Comparison of ENCODE assay signal across 18 mouse cellular contexts in genomic region chrX:142388141-142388540, GRCm38 (mm10). TPM values are rescaled to one million over a fixed set of nuclear protein-coding genes. Genes with fewer than 3 reads are reported as not detected.
DNase-seq lines count a peak whose midpoint lies in the region; ATAC-seq and TF ChIP-seq lines count a peak whose summit lies in the region.
"Had no signal": no experiment of that assay in that cellular context is flagged by ENCODE, and none has a peak within 500 bp of the region (broad histone marks: within the 10 kb centered on the region; RNA-seq: fewer than 3 reads in every experiment).

No protein-coding gene starts in this region.

- no peak overlapping the region for H3ac ChIP-seq in myocyte (ENCODE audit: control insufficient read depth, insufficient read length)

- peaks cover 69% of the 10 kb centered on the region for H3K79me2 ChIP-seq in myocyte (ENCODE audit: control insufficient read depth, insufficient read depth)

- TF ChIP-seq POLR2A in myocyte (IDR thresholded peaks at IDR 0.05; ENCODE audit: insufficient read length, low read depth): no peak

- no peaks in the 10 kb centered on the region for H3K9me3 ChIP-seq in hindbrain, embryonic 15.5 days
- H3K9me3 ChIP-seq in hindbrain, embryonic 11.5 days (ENCODE audit: control insufficient read depth, low read length): no peaks in the 10 kb centered on the region
- no peaks in the 10 kb centered on the region for H3K9me3 ChIP-seq in midbrain, embryonic 16.5 days (replicated peaks; ENCODE audit: control insufficient read depth, low read length, poor library complexity, severe bottlenecking)
- no peaks in the 10 kb centered on the region for H3K9me3 ChIP-seq in midbrain, embryonic 14.5 days (ENCODE audit: control insufficient read depth, low read length)
- H3K9me3 ChIP-seq: forebrain, embryonic 15.5 days; heart, embryonic 12.5 days; intestine, embryonic 15.5 days; kidney, embryonic 15.5 days; limb, embryonic 13.5 days; megakaryocyte, embryonic 14.5 days had no signal

- no peak for DNase-seq in hindbrain, embryonic 11.5 days (ENCODE audit: low spot score)
- DNase-seq in midbrain, embryonic 14.5 days: no peak
- peak; percentile 50 for DNase-seq in adrenal gland, postnatal 25 days
- no peak for DNase-seq in kidney, adult 8-10 months
- DNase-seq: cerebellum, postnatal 36 days; gastrocnemius, postnatal 36 days; lung, postnatal 10 days; retina, postnatal 1 day; thymus, adult 18-20 months had no signal

- H3K4me1 ChIP-seq in hindbrain, embryonic 15.5 days (replicated peaks): peaks cover 8% of the 10 kb centered on the region
- H3K4me1 ChIP-seq in hindbrain, embryonic 11.5 days (replicated peaks; ENCODE audit: control insufficient read depth, insufficient read depth, low read length): no peaks in the 10 kb centered on the region
- H3K4me1 ChIP-seq in midbrain, embryonic 16.5 days (ENCODE audit: control insufficient read depth, insufficient read depth, low read length): peaks cover 8% of the 10 kb centered on the region
- no peaks in the 10 kb centered on the region for H3K4me1 ChIP-seq in midbrain, embryonic 14.5 days (ENCODE audit: control insufficient read depth, insufficient read depth, low read length)
- H3K4me1 ChIP-seq: heart, embryonic 12.5 days; intestine, embryonic 15.5 days; limb, embryonic 13.5 days had no signal

- no peaks in the 10 kb centered on the region for H3K36me3 ChIP-seq in hindbrain, embryonic 15.5 days
- H3K36me3 ChIP-seq in hindbrain, embryonic 11.5 days (ENCODE audit: control insufficient read depth, insufficient read depth, low read length): no peaks in the 10 kb centered on the region
- H3K36me3 ChIP-seq in midbrain, embryonic 16.5 days (ENCODE audit: control insufficient read depth, insufficient read depth, low read length): no peaks in the 10 kb centered on the region
- H3K36me3 ChIP-seq in midbrain, embryonic 14.5 days (ENCODE audit: control insufficient read depth, insufficient read depth, low read length): no peaks in the 10 kb centered on the region
- peaks cover 9% of the 10 kb centered on the region for H3K36me3 ChIP-seq in myocyte (ENCODE audit: control insufficient read depth, insufficient read depth)
- H3K36me3 ChIP-seq: forebrain, embryonic 15.5 days; heart, embryonic 12.5 days; intestine, embryonic 15.5 days; kidney, embryonic 15.5 days; limb, embryonic 13.5 days had no signal

- H3K27me3 ChIP-seq in hindbrain, embryonic 15.5 days: peaks cover 3% of the 10 kb centered on the region; the same call in 1 of the 2 replicates
- peaks cover 5% of the 10 kb centered on the region for H3K27me3 ChIP-seq in hindbrain, embryonic 11.5 days (ENCODE audit: control insufficient read depth, insufficient read depth, low read length)
- H3K27me3 ChIP-seq in midbrain, embryonic 16.5 days (ENCODE audit: control insufficient read depth, insufficient read depth, low read depth, low read length): no peaks in the 10 kb centered on the region; the same call in 1 of the 2 replicates
- H3K27me3 ChIP-seq in midbrain, embryonic 14.5 days (ENCODE audit: control insufficient read depth, insufficient read depth, low read length): no peaks in the 10 kb centered on the region
- H3K27me3 ChIP-seq in myocyte (ENCODE audit: control insufficient read depth, insufficient read depth, insufficient read length): no peaks in the 10 kb centered on the region
- H3K27me3 ChIP-seq: forebrain, embryonic 15.5 days had no signal

- 79% methylated on average over 6 of the region's 6 CpGs for whole genome bisulfite sequencing in hindbrain, embryonic 15.5 days
- WGBS in hindbrain, embryonic 11.5 days: 79% methylated on average over 6 of the region's 6 CpGs
- WGBS in midbrain, embryonic 16.5 days: 81% methylated on average over 6 of the region's 6 CpGs
- WGBS in midbrain, embryonic 14.5 days: 82% methylated on average over 6 of the region's 6 CpGs

- no peak overlapping the region for H3K9ac ChIP-seq in hindbrain, embryonic 15.5 days
- no peak overlapping the region for H3K9ac ChIP-seq in hindbrain, embryonic 11.5 days (ENCODE audit: low read depth, low read length)
- H3K9ac ChIP-seq in midbrain, embryonic 16.5 days (ENCODE audit: low read depth, low read length): no peak overlapping the region
- no peak overlapping the region for H3K9ac ChIP-seq in midbrain, embryonic 14.5 days (replicated peaks; ENCODE audit: low read length)
- H3K9ac ChIP-seq: forebrain, embryonic 15.5 days; heart, embryonic 12.5 days; intestine, embryonic 15.5 days; kidney, embryonic 15.5 days; limb, embryonic 13.5 days had no signal

- H3K27ac ChIP-seq in hindbrain, embryonic 15.5 days (replicated peaks): no peak overlapping the region
- H3K27ac ChIP-seq in hindbrain, embryonic 11.5 days (ENCODE audit: low read depth, low read length): no peak overlapping the region
- H3K27ac ChIP-seq in midbrain, embryonic 16.5 days (ENCODE audit: low read length): no peak overlapping the region
- no peak overlapping the region for H3K27ac ChIP-seq in midbrain, embryonic 14.5 days (replicated peaks; ENCODE audit: low read depth, low read length)
- H3K27ac ChIP-seq: forebrain, embryonic 15.5 days; intestine, embryonic 15.5 days; kidney, embryonic 15.5 days; limb, embryonic 13.5 days had no signal

- ATAC-seq in hindbrain, embryonic 15.5 days (ENCODE audit: low FRiP score, low read depth): no peak
- ATAC-seq in hindbrain, embryonic 11.5 days (ENCODE audit: low FRiP score): no peak
- ATAC-seq in midbrain, embryonic 16.5 days: no peak
- no peak for ATAC-seq in midbrain, embryonic 14.5 days (ENCODE audit: low FRiP score, low TSS enrichment)
- ATAC-seq: forebrain, embryonic 15.5 days; intestine, embryonic 15.5 days had no signal

- peak overlapping the region; percentile 38 for H3K4me2 ChIP-seq in hindbrain, embryonic 15.5 days
- no peak overlapping the region for H3K4me2 ChIP-seq in hindbrain, embryonic 11.5 days (replicated peaks; ENCODE audit: low read depth, low read length)
- H3K4me2 ChIP-seq in midbrain, embryonic 16.5 days (ENCODE audit: low read length): peak overlapping the region; percentile 36; the same call in 1 of the 2 replicates
- H3K4me2 ChIP-seq in midbrain, embryonic 14.5 days (ENCODE audit: low read length): no peak overlapping the region
- H3K4me2 ChIP-seq in myocyte (ENCODE audit: low read depth): peak overlapping the region; percentile 74
- H3K4me2 ChIP-seq: intestine, embryonic 15.5 days had no signal

- H3K4me3 ChIP-seq in hindbrain, embryonic 15.5 days: no peak overlapping the region
- H3K4me3 ChIP-seq in hindbrain, embryonic 11.5 days (ENCODE audit: low read depth, low read length): no peak overlapping the region
- no peak overlapping the region for H3K4me3 ChIP-seq in midbrain, embryonic 16.5 days (ENCODE audit: low read depth, low read length)
- no peak overlapping the region for H3K4me3 ChIP-seq in midbrain, embryonic 14.5 days (replicated peaks; ENCODE audit: low read depth, low read length)
- peak overlapping the region; percentile 83 for H3K4me3 ChIP-seq in myocyte
- H3K4me3 ChIP-seq: heart, embryonic 12.5 days; intestine, embryonic 15.5 days; megakaryocyte, embryonic 14.5 days had no signal

TF ChIP-seq in myocyte, 11 proteins besides CTCF, POLR2A, EP300 and RAD21:
- TF ChIP-seq E2F4 (IDR thresholded peaks at IDR 0.05; ENCODE audit: insufficient read depth) (no peak), MYOD1 (IDR thresholded peaks at IDR 0.05; ENCODE audit: control insufficient read depth in 1 of 3, insufficient read length in 2 of 3, low read depth in 2 of 3) (no peak), MYOG (IDR thresholded peaks at IDR 0.05; ENCODE audit: control insufficient read depth in 1 of 3, insufficient read depth in 1 of 3, insufficient read length in 2 of 3, low read depth in 2 of 3) (no peak)

RNA-seq across cellular contexts. Expression of gene Acsl4, which starts 2.2 kb away (rescaled TPM):
- polyA plus RNA-seq in hindbrain, embryonic 15.5 days (2015; fragmentation: Nextera tagmentation; extraction: Ambion mirVana): 22.1 and 23.5 TPM in 2 replicates
- 28.0 and 31.6 TPM in 2 replicates for polyA plus RNA-seq in hindbrain, embryonic 11.5 days (2014; fragmentation: Nextera tagmentation; extraction: Ambion mirVana)
- polyA plus RNA-seq in midbrain, embryonic 16.5 days (2015; fragmentation: Nextera tagmentation; extraction: Ambion mirVana): 24.6 and 27.2 TPM in 2 replicates
- polyA plus RNA-seq in midbrain, embryonic 14.5 days (2014; fragmentation: Nextera tagmentation; extraction: Ambion mirVana): 17.4 and 23.7 TPM in 2 replicates
- total RNA-seq in adrenal gland, postnatal 25 days (2021): 426 and 439 TPM in 2 replicates
- 30.5 TPM for polyA plus RNA-seq in myocyte (2012; fragmentation: generic; extraction: Trizol)

Comparison
In these comparisons a context has a peak if more than half of its experiments do, and no peak if none do; other contexts are left out.
1. H3K4me2 ChIP-seq: peak in hindbrain, embryonic 15.5 days (single experiment), midbrain, embryonic 16.5 days (single experiment) and myocyte (single experiment); none in hindbrain, embryonic 11.5 days (single experiment) and midbrain, embryonic 14.5 days (single experiment).